Mouse (Mus musculus): Measurements from ENCODE around the gene Zfp735. TPM values are rescaled to one million over a fixed set of nuclear protein-coding genes. Genes with fewer than 3 reads are reported as not detected.

Gene Zfp735
- polyA plus RNA-seq (2015; fragmentation: Nextera tagmentation; extraction: Ambion mirVana) = not detected in 2 replicates

DNA sequence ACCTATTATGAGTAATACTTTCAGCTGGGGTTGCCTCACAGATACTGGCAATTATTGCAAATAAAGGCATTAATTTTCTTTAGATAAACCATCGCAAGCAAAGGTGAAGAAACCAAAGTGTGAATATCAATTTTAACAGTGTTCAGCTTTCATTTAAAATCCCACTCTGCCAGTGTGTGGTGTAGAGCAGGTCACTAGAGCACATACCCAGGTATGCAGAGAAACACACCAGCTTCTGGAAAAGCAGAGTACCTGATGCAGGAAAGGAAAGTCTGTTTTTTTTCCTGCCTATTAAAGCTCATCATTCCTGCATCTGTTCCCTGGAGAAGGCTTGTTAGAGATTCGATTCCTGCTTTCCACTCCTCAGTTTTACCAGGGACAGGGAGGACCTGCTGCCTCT lies at the start of gene Zfp735:
Gene Zfp735 (plus strand): TSS at position 301 of the 400 bp plus-strand sequence.
- no peak within 1 kb of the TSS for H3K4me2 ChIP-seq (replicated peaks)
- no peak for ATAC-seq (ENCODE audit: insufficient number of reproducible peaks, low FRiP score, low TSS enrichment, low read depth)
- H3K36me3 ChIP-seq = no peaks in the 10 kb centered on the region
- H3K9ac ChIP-seq = no peak within 1 kb of the TSS
- no peaks in the 10 kb centered on the region for H3K9me3 ChIP-seq (replicated peaks)
- 72% methylated on average over 2 of the region's 2 CpGs for WGBS
- no peak within 1 kb of the TSS for H3K4me3 ChIP-seq (replicated peaks)
- H3K4me1 ChIP-seq = no peaks in the 10 kb centered on the region
- no peaks in the 10 kb centered on the region for H3K27me3 ChIP-seq
- H3K27ac ChIP-seq (replicated peaks) = no peak within 1 kb of the TSS

DNA sequence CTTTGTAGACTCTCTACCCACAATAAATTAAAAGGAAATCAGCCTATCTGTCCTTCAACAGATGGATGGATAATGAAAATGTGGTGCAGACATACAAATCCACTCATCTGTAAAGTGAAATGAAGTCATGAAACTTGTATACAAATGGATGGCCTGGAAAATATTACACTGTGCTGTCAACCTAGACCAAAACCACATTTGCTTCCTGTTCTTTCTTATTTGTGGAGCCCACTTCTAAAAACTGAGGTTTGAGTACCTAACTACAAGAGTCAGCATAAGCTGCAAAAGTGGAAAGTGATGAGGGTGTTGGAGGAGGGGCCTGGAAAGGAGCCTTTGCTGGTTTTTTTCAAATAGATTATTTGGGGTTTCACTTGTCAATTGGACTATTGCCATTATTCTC lies 70.5 kb downstream of the Zfp735 start:
- no peak for ATAC-seq (ENCODE audit: insufficient number of reproducible peaks, low FRiP score, low TSS enrichment, low read depth)

More for the DNA sequence above, 70.5 kb downstream of the Zfp735 start:
- no peak overlapping the region for H3K9ac ChIP-seq
- no peak overlapping the region for H3K4me3 ChIP-seq (replicated peaks)
- no peaks in the 10 kb centered on the region for H3K4me1 ChIP-seq
- H3K27ac ChIP-seq (replicated peaks) = no peak overlapping the region
- no peaks in the 10 kb centered on the region for H3K36me3 ChIP-seq
- H3K27me3 ChIP-seq = no peaks in the 10 kb centered on the region
- H3K9me3 ChIP-seq (replicated peaks) = 0 out of 2 replicates have a peak, but pooled peaks cover 3% of the 10 kb centered on the region
- H3K4me2 ChIP-seq (replicated peaks) = no peak overlapping the region

Other genes starting within 250 kb of the Zfp735 start
- 0.17 TPM in 1 of 2 replicates, not detected in the other for gene Olfr380, start 231.3 kb upstream of the Zfp735 start, polyA plus RNA-seq (2015; fragmentation: Nextera tagmentation; extraction: Ambion mirVana)
- gene Olfr381, start 197.2 kb upstream of the Zfp735 start, polyA plus RNA-seq (2015; fragmentation: Nextera tagmentation; extraction: Ambion mirVana) = not detected in 2 replicates
- gene Olfr382, start 171.6 kb upstream of the Zfp735 start, polyA plus RNA-seq (2015; fragmentation: Nextera tagmentation; extraction: Ambion mirVana) = not detected in 2 replicates
- gene Olfr385, start 95.8 kb upstream of the Zfp735 start, polyA plus RNA-seq (2015; fragmentation: Nextera tagmentation; extraction: Ambion mirVana) = 0.24 TPM in 1 of 2 replicates, not detected in the other
- not detected in 2 replicates for gene Olfr384, start 90.2 kb upstream of the Zfp735 start, polyA plus RNA-seq (2015; fragmentation: Nextera tagmentation; extraction: Ambion mirVana)
- gene Olfr389, start 91.9 kb downstream of the Zfp735 start, polyA plus RNA-seq (2015; fragmentation: Nextera tagmentation; extraction: Ambion mirVana) = not detected in 2 replicates
- gene Olfr390, start 94.2 kb downstream of the Zfp735 start, polyA plus RNA-seq (2015; fragmentation: Nextera tagmentation; extraction: Ambion mirVana) = 0.05 TPM in 1 of 2 replicates, not detected in the other
- gene Olfr391-ps, start 114.3 kb downstream of the Zfp735 start, polyA plus RNA-seq (2015; fragmentation: Nextera tagmentation; extraction: Ambion mirVana) = not detected in 2 replicates
- gene Olfr392, start 128.3 kb downstream of the Zfp735 start, polyA plus RNA-seq (2015; fragmentation: Nextera tagmentation; extraction: Ambion mirVana) = 0.04 and 0.05 TPM in 2 replicates
- gene Olfr393, start 162.7 kb downstream of the Zfp735 start, polyA plus RNA-seq (2015; fragmentation: Nextera tagmentation; extraction: Ambion mirVana) = 0.25 TPM in 1 of 2 replicates, not detected in the other
- not detected in 2 replicates for gene Olfr394, start 202.0 kb downstream of the Zfp735 start, polyA plus RNA-seq (2015; fragmentation: Nextera tagmentation; extraction: Ambion mirVana)
- gene Olfr395, start 220.5 kb downstream of the Zfp735 start, polyA plus RNA-seq (2015; fragmentation: Nextera tagmentation; extraction: Ambion mirVana) = 0.29 TPM in 1 of 2 replicates, not detected in the other
- gene Olfr23, start 247.9 kb downstream of the Zfp735 start, polyA plus RNA-seq (2015; fragmentation: Nextera tagmentation; extraction: Ambion mirVana) = 0.11 and 0.44 TPM in 2 replicates